Mouse (Mus musculus): ENCODE data around the gene Prkca. TPM values are rescaled to one million over a fixed set of nuclear protein-coding genes. Genes with fewer than 3 reads are reported as not detected.

Prkca gene
- total RNA-seq, 1 experiment: 8.4 TPM

DNA sequence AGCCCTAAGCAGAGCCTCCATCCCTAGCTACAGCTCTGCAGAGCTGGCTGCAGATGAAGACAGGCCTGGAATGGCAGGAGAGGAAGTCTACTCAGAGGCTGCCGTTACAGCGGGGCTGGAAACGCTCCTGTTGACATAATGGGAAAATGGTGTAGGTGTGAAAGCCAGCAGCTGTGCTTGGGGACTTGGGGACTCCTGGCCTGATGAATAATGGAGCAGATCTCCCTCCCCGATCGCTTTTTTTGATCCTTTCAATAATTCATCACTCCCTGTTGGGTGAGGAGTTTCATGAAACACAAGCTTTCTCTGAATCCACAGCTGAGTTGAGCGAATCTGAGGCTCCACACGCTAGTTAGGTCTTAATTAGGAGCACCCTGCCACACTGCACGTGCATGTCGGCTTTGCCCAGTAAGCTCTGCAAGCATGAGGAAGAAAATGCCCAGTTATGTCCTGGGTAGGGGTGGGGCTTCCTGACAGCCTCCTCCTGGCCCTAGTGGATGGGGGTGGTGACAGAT, 425.9 kb downstream of the Prkca start:
- no peak for DNase-seq (ENCODE audit: low read depth, low spot score)
- in situ Hi-C loops (cut with MboI; ENCODE audit: low sequenced_read_pairs in 2 of 2, unreplicated experiment in 2 of 2): no loop called here
- Histone ChIP-seq H3K27ac (ENCODE audit: insufficient read depth, low read depth, low read length, poor library complexity, severe bottlenecking) (no peak overlapping the region), H3K4me3 (ENCODE audit: insufficient read depth in 1 of 2, low read depth in 1 of 2, low read length in 2 of 2, poor library complexity in 1 of 2, severe bottlenecking in 1 of 2) (no peak overlapping the region), H3K9ac (ENCODE audit: insufficient read depth, low read depth, low read length, poor library complexity, severe bottlenecking) (no peak overlapping the region), H3K4me1 (ENCODE audit: control insufficient read depth in 2 of 2, insufficient read depth in 2 of 2, low read length in 2 of 2, poor library complexity in 1 of 2) (peaks cover 0 to 3% of the 10 kb centered on the region in 2 experiments; a peak in 1 of 4 replicates), H3K9me3 (ENCODE audit: control insufficient read depth, insufficient read depth, low read depth, low read length) (no peaks in the 10 kb centered on the region), H3K36me3 (ENCODE audit: control insufficient read depth, insufficient read depth, low read length, poor library complexity, severe bottlenecking) (no peaks in the 10 kb centered on the region)
- TF ChIP-seq ZNF384 (IDR thresholded peaks at IDR 0.05; ENCODE audit: low read depth, low read length): no peak
- TF ChIP-seq MAFK (IDR thresholded peaks at IDR 0.05; ENCODE audit: insufficient read depth, low read depth, low read length): no peak
- TF ChIP-seq HCFC1 (IDR thresholded peaks at IDR 0.05; ENCODE audit: borderline replicate concordance, insufficient read depth, low read length): no peak
- no peak for TF ChIP-seq ZC3H11A (IDR thresholded peaks at IDR 0.05; ENCODE audit: borderline replicate concordance, low read depth, low read length)

DNA sequence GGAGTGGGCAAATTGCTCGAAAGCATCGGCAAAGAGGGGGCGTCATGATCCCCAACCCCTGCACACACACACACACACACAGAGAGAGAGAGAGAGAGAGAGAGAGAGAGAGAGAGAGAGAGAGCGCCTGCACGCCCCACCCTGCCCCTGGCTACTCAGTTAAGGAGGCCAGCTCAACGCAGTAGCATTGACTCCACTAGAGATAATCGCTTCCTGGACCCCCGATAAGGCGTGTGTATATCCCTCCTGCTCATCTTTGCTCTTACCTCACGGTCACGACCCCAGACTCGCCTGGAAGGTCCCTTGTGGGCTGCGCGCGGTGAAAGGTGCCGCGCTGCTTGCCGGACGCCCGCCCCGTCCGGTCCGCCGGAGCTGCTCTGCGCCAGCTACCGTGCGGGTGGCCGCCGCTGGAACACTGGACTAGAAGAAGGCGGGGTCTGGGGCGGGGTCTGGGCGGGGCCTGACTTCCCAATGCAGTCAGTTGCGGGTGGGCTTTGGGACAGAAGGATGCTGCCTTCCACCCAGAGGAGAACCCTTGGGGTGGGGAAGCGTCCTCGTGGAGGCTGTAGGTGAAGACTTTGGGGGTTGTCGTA, 429.0 kb downstream of the Prkca start, which contains the start of gene Cacng5:
TSS of gene Cacng5 (minus strand) at position 422 of the 593 bp plus-strand sequence.
- Histone ChIP-seq H3K9me3 (ENCODE audit: control insufficient read depth, insufficient read depth, low read depth, low read length) (no peaks in the 10 kb centered on the region), H3K4me1 (ENCODE audit: control insufficient read depth in 2 of 2, insufficient read depth in 2 of 2, low read length in 2 of 2, poor library complexity in 1 of 2) (peaks cover 0 to 6% of the 10 kb centered on the region in 2 experiments; a peak in 2 of 4 replicates), H3K36me3 (ENCODE audit: control insufficient read depth, insufficient read depth, low read length, poor library complexity, severe bottlenecking) (no peaks in the 10 kb centered on the region), H3K9ac (ENCODE audit: insufficient read depth, low read depth, low read length, poor library complexity, severe bottlenecking) (peak within 1 kb of the TSS; percentile 62), H3K4me3 (ENCODE audit: insufficient read depth in 1 of 2, low read depth in 1 of 2, low read length in 2 of 2, poor library complexity in 1 of 2, severe bottlenecking in 1 of 2) (peak within 1 kb of the TSS; percentile 78 to 89), H3K27ac (ENCODE audit: insufficient read depth, low read depth, low read length, poor library complexity, severe bottlenecking) (no peak within 1 kb of the TSS)
- DNase-seq (ENCODE audit: low read depth, low spot score): no peak
- in situ Hi-C loops (cut with MboI; ENCODE audit: low sequenced_read_pairs in 2 of 2, unreplicated experiment in 2 of 2): no loop called here
- TF ChIP-seq CHD2 (IDR thresholded peaks at IDR 0.05; ENCODE audit: low read depth, low read length): no peak
- TF ChIP-seq ZC3H11A (IDR thresholded peaks at IDR 0.05; ENCODE audit: borderline replicate concordance, low read depth, low read length): no peak
- no peak for TF ChIP-seq ZNF384 (IDR thresholded peaks at IDR 0.05; ENCODE audit: low read depth, low read length)
- TF ChIP-seq HCFC1 (IDR thresholded peaks at IDR 0.05; ENCODE audit: borderline replicate concordance, insufficient read depth, low read length): no peak
- no peak for TF ChIP-seq MAFK (IDR thresholded peaks at IDR 0.05; ENCODE audit: insufficient read depth, low read depth, low read length)

DNA sequence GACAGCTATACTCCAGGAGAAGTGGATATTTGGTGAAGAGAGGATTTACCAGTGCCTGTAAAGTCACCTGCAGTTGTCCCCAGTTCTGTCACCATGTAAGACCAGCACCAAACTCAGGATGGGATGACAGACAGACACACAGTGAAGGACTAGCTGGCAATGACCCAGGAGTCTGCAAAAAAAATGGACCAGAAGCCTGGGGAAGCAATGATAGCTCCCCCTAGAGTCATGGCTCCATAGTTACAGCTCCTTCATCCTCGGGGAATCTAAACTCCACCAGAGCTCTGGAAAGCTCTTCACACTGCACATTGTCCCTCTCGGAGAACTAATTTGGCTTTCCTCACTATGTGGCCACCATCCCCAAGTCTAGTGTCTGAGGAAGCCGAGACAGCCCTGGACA, 430.4 kb downstream of the Prkca start:
- Histone ChIP-seq H3K36me3 (ENCODE audit: control insufficient read depth, insufficient read depth, low read length, poor library complexity, severe bottlenecking) (no peaks in the 10 kb centered on the region), H3K9me3 (ENCODE audit: control insufficient read depth, insufficient read depth, low read depth, low read length) (no peaks in the 10 kb centered on the region), H3K9ac (ENCODE audit: insufficient read depth, low read depth, low read length, poor library complexity, severe bottlenecking) (no peak overlapping the region), H3K27ac (ENCODE audit: insufficient read depth, low read depth, low read length, poor library complexity, severe bottlenecking) (no peak overlapping the region), H3K4me3 (ENCODE audit: insufficient read depth in 1 of 2, low read depth in 1 of 2, low read length in 2 of 2, poor library complexity in 1 of 2, severe bottlenecking in 1 of 2) (no peak overlapping the region), H3K4me1 (ENCODE audit: control insufficient read depth in 2 of 2, insufficient read depth in 2 of 2, low read length in 2 of 2, poor library complexity in 1 of 2) (peaks cover 0 to 6% of the 10 kb centered on the region in 2 experiments; a peak in 2 of 4 replicates)
- no peak for TF ChIP-seq MAFK (IDR thresholded peaks at IDR 0.05; ENCODE audit: insufficient read depth, low read depth, low read length)
- TF ChIP-seq ZC3H11A (IDR thresholded peaks at IDR 0.05; ENCODE audit: borderline replicate concordance, low read depth, low read length): 0 out of 2 replicates have a peak, but pooled peaks have one; percentile 9
- TF ChIP-seq HCFC1 (IDR thresholded peaks at IDR 0.05; ENCODE audit: borderline replicate concordance, insufficient read depth, low read length): no peak
- 0 out of 2 replicates have a peak, but pooled peaks have one; percentile 9 for TF ChIP-seq ZNF384 (IDR thresholded peaks at IDR 0.05; ENCODE audit: low read depth, low read length)
- TF ChIP-seq CHD2 (IDR thresholded peaks at IDR 0.05; ENCODE audit: low read depth, low read length): no peak
- no peak for DNase-seq (ENCODE audit: low read depth, low spot score)
- in situ Hi-C loops (cut with MboI; ENCODE audit: low sequenced_read_pairs in 2 of 2, unreplicated experiment in 2 of 2): no loop called here

DNA sequence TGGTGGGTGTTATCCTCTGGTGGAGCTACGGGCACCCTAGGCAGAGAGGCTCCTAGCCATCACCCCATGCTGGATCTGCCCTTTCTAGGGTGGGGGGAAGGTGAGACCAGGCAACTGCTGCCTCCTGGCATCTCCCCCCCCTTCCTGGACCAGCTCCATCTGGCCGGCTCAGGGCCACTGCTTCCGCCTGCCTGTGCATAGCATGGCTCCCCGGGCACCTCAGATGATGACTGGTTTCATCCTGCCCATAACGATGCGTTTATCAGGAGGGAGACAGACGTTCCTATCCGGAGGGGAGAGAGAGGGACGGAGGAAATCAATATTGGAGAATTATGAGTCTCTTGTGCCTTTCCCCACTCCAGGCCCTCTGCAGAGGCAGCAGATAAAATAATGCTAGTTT, 438.4 kb downstream of the Prkca start:
- no peaks in the 10 kb centered on the region for H3K9me3 ChIP-seq (ENCODE audit: control insufficient read depth, insufficient read depth, low read depth, low read length)
- in situ Hi-C loops (cut with MboI; ENCODE audit: low sequenced_read_pairs in 2 of 2, unreplicated experiment in 2 of 2): no loop called here
- no peak for DNase-seq (ENCODE audit: low read depth, low spot score)
- no peaks in the 10 kb centered on the region for H3K4me1 ChIP-seq (ENCODE audit: control insufficient read depth in 2 of 2, insufficient read depth in 2 of 2, low read length in 2 of 2, poor library complexity in 1 of 2)
- no peaks in the 10 kb centered on the region for H3K36me3 ChIP-seq (ENCODE audit: control insufficient read depth, insufficient read depth, low read length, poor library complexity, severe bottlenecking)
- H3K4me3 ChIP-seq (ENCODE audit: insufficient read depth in 1 of 2, low read depth in 1 of 2, low read length in 2 of 2, poor library complexity in 1 of 2, severe bottlenecking in 1 of 2): no peak overlapping the region
- H3K27ac ChIP-seq (ENCODE audit: insufficient read depth, low read depth, low read length, poor library complexity, severe bottlenecking): no peak overlapping the region
- TF ChIP-seq HCFC1 (IDR thresholded peaks at IDR 0.05; ENCODE audit: borderline replicate concordance, insufficient read depth, low read length) (no peak), ZC3H11A (IDR thresholded peaks at IDR 0.05; ENCODE audit: borderline replicate concordance, low read depth, low read length) (no peak), ZNF384 (IDR thresholded peaks at IDR 0.05; ENCODE audit: low read depth, low read length) (no peak), MAFK (IDR thresholded peaks at IDR 0.05; ENCODE audit: insufficient read depth, low read depth, low read length) (no peak), CHD2 (IDR thresholded peaks at IDR 0.05; ENCODE audit: low read depth, low read length) (no peak)
- H3K9ac ChIP-seq (ENCODE audit: insufficient read depth, low read depth, low read length, poor library complexity, severe bottlenecking): no peak overlapping the region
